Mouse (Mus musculus): ENCODE data around the gene Mmgt2. TPM values are rescaled to one million over a fixed set of nuclear protein-coding genes. Genes with fewer than 3 reads are reported as not detected.

Mmgt2 gene
- 2.1 TPM for polyA plus RNA-seq (2014; fragmentation: Illumina TruSeq; extraction: RNeasy Lipid Tissue Mini Kit (QIAGEN cat#74804); ENCODE audit: low read depth, low replicate concordance)

GRCm38 (mm10) chr11:62648591-62649391 is at the start of gene Mmgt2:
Gene Mmgt2 (plus strand): TSS chr11:62648664.

GRCm38 (mm10) chr11:62647661-62648590 is 538 bp upstream of the Mmgt2 start, which contains the start of gene Lrrc75a:
Gene Lrrc75a (minus strand): TSS chr11:62648523.

Other genes starting within 250 kb of the Mmgt2 start
- 2.2 TPM for gene Pigl, start 190.2 kb upstream of the Mmgt2 start, polyA plus RNA-seq (2014; fragmentation: Illumina TruSeq; extraction: RNeasy Lipid Tissue Mini Kit (QIAGEN cat#74804); ENCODE audit: low read depth, low replicate concordance)
- gene Ncor1, start 190.1 kb upstream of the Mmgt2 start, polyA plus RNA-seq (2014; fragmentation: Illumina TruSeq; extraction: RNeasy Lipid Tissue Mini Kit (QIAGEN cat#74804); ENCODE audit: low read depth, low replicate concordance), result 59.1 TPM
- gene Cenpv, start 109.4 kb upstream of the Mmgt2 start, polyA plus RNA-seq (2014; fragmentation: Illumina TruSeq; extraction: RNeasy Lipid Tissue Mini Kit (QIAGEN cat#74804); ENCODE audit: low read depth, low replicate concordance), result 18.1 TPM
- 54.0 TPM for gene Ubb, start 97.5 kb upstream of the Mmgt2 start, polyA plus RNA-seq (2014; fragmentation: Illumina TruSeq; extraction: RNeasy Lipid Tissue Mini Kit (QIAGEN cat#74804); ENCODE audit: low read depth, low replicate concordance)
- not detected for gene Trpv2, start 74.2 kb upstream of the Mmgt2 start, polyA plus RNA-seq (2014; fragmentation: Illumina TruSeq; extraction: RNeasy Lipid Tissue Mini Kit (QIAGEN cat#74804); ENCODE audit: low read depth, low replicate concordance)
- gene Lrrc75a, start 141 bp upstream of the Mmgt2 start, polyA plus RNA-seq (2014; fragmentation: Illumina TruSeq; extraction: RNeasy Lipid Tissue Mini Kit (QIAGEN cat#74804); ENCODE audit: low read depth, low replicate concordance), result 0.45 TPM
- 0.37 TPM for gene Zfp287, start 83.2 kb downstream of the Mmgt2 start, polyA plus RNA-seq (2014; fragmentation: Illumina TruSeq; extraction: RNeasy Lipid Tissue Mini Kit (QIAGEN cat#74804); ENCODE audit: low read depth, low replicate concordance)
- gene Gm10428, start 104.4 kb downstream of the Mmgt2 start, polyA plus RNA-seq (2014; fragmentation: Illumina TruSeq; extraction: RNeasy Lipid Tissue Mini Kit (QIAGEN cat#74804); ENCODE audit: low read depth, low replicate concordance), result not detected
- not detected for gene Zfp286, start 140.8 kb downstream of the Mmgt2 start, polyA plus RNA-seq (2014; fragmentation: Illumina TruSeq; extraction: RNeasy Lipid Tissue Mini Kit (QIAGEN cat#74804); ENCODE audit: low read depth, low replicate concordance)
- 0.11 TPM for gene Trim16, start 171.6 kb downstream of the Mmgt2 start, polyA plus RNA-seq (2014; fragmentation: Illumina TruSeq; extraction: RNeasy Lipid Tissue Mini Kit (QIAGEN cat#74804); ENCODE audit: low read depth, low replicate concordance)
- gene Fbxw10, start 198.4 kb downstream of the Mmgt2 start, polyA plus RNA-seq (2014; fragmentation: Illumina TruSeq; extraction: RNeasy Lipid Tissue Mini Kit (QIAGEN cat#74804); ENCODE audit: low read depth, low replicate concordance), result not detected
- 46.5 TPM for gene Tvp23b, start 230.8 kb downstream of the Mmgt2 start, polyA plus RNA-seq (2014; fragmentation: Illumina TruSeq; extraction: RNeasy Lipid Tissue Mini Kit (QIAGEN cat#74804); ENCODE audit: low read depth, low replicate concordance)

All from liver, adult 10 weeks (tissue).